Mouse (Mus musculus): ENCODE measurements around the gene Sorcs1.

- TF ChIP-seq CTCF (IDR thresholded peaks at IDR 0.05; ENCODE audit: control insufficient read depth, insufficient read depth, insufficient read length), result no peak
- TF ChIP-seq MYOG (IDR thresholded peaks at IDR 0.05; ENCODE audit: control insufficient read depth, extremely low read depth, insufficient read length), result no peak
Measured at GRCm38 (mm10) chr19:50378901-50379300, 299.5 kb downstream of the Sorcs1 start.

Data from C2C12 (cell line).